Mouse (Mus musculus): Measurements from ENCODE around the gene Abraxas1. TPM values are rescaled to one million over a fixed set of nuclear protein-coding genes. Genes with fewer than 3 reads are reported as not detected.

Abraxas1 gene
- total and polyA plus RNA-seq, 2 experiments from 2014 or later: 7.3 to 8.7 TPM

DNA sequence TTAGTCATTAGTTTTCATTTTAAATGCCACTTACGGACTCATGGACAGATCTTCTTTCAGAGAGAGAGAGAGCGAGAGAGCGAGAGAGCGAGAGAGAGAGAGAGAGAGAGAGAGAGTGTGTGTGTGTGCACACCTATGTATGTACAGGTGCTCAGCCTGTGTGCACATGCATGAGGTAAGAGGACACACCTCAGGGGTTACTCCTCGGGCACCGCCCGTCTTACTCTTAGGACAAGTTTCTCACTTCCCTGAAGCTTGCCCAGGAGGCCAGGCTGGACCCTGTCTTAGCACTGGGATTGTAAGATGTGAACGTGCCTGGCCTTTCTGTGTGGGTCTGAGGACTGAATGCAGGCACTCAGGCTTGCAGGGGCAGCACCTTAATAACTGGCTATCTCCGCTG, 33.2 kb downstream of the Abraxas1 start:
- Histone ChIP-seq H3K9me3 (ENCODE audit: low read length) (no peaks in the 10 kb centered on the region), H3K27me3 (ENCODE audit: insufficient read depth, low read length) (no peaks in the 10 kb centered on the region), H3K4me3 (ENCODE audit: low read depth, low read length) (no peak overlapping the region), H3K4me2 (ENCODE audit: low read depth, low read length, poor library complexity, severe bottlenecking) (no peak overlapping the region), H3K36me3 (ENCODE audit: insufficient read depth, low read length) (peaks cover 71% of the 10 kb centered on the region), H3K4me1 (ENCODE audit: insufficient read depth, low read length) (no peaks in the 10 kb centered on the region), H3K27ac (ENCODE audit: low read depth, low read length) (no peak overlapping the region), H3K9ac (replicated peaks; ENCODE audit: low read length, poor library complexity, severe bottlenecking) (no peak overlapping the region)
- no peak for TF ChIP-seq CTCF (IDR thresholded peaks at IDR 0.05)
- no peak for DNase-seq (ENCODE audit: low spot score)
- WGBS: 91% methylated on average over 9 of the region's 9 CpGs
- no peak for ATAC-seq (ENCODE audit: low FRiP score)

DNA sequence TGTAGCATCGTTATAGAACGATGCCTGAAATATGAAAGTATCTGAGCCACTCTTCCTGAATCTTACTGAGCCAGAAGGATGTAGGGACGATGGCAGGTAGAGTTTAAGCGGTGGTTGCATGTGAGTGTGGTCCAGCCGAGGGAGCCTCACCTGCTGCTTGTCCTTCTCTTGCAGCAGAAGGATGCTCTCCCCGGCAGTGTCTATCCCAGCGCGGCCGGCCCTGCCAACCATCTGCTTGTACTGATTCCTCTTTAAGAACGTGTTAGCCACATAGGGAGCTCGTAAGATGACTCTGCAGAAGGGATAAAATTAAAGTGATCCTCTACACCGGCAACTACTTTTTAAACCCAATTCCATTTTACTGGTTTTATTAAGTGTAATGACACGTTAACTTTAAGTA, 41.8 kb downstream of the Abraxas1 start:
- Histone ChIP-seq H3K9ac (replicated peaks; ENCODE audit: low read length, poor library complexity, severe bottlenecking) (no peak overlapping the region), H3K9me3 (ENCODE audit: low read length) (no peaks in the 10 kb centered on the region), H3K4me2 (ENCODE audit: low read depth, low read length, poor library complexity, severe bottlenecking) (no peak overlapping the region), H3K4me1 (ENCODE audit: insufficient read depth, low read length) (no peaks in the 10 kb centered on the region), H3K36me3 (ENCODE audit: insufficient read depth, low read length) (peaks cover 57% of the 10 kb centered on the region), H3K4me3 (ENCODE audit: low read depth, low read length) (no peak overlapping the region), H3K27ac (ENCODE audit: low read depth, low read length) (no peak overlapping the region), H3K27me3 (ENCODE audit: insufficient read depth, low read length) (no peaks in the 10 kb centered on the region)
- ATAC-seq (ENCODE audit: low FRiP score) (no peak), DNase-seq (ENCODE audit: low spot score) (no peak)
- no peak for TF ChIP-seq CTCF (IDR thresholded peaks at IDR 0.05)
- 98% methylated on average over 13 of the region's 13 CpGs for WGBS

DNA sequence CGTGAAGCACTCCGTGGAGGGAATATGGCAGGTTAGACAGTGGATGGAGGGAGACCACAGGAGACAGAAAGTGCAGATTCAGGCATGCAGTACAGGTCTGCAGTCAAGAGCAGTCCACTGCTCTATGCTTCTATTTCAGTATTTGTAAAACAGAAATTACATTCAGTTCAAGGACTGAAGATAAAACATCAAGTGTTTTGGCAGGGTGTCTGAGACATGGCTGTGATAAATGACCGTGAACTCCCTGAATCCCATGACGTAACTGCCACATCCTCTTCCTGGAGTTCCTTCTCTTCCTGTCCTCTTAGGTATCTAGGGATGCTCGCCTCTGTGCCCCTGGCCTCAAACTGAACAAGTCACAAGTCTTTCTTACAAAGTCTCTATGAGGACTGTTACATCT, 43.9 kb downstream of the Abraxas1 start:
- Histone ChIP-seq H3K4me3 (ENCODE audit: low read depth, low read length) (no peak overlapping the region), H3K36me3 (ENCODE audit: insufficient read depth, low read length) (peaks cover 56% of the 10 kb centered on the region), H3K4me2 (ENCODE audit: low read depth, low read length, poor library complexity, severe bottlenecking) (no peak overlapping the region), H3K27ac (ENCODE audit: low read depth, low read length) (no peak overlapping the region), H3K4me1 (ENCODE audit: insufficient read depth, low read length) (no peaks in the 10 kb centered on the region), H3K9ac (replicated peaks; ENCODE audit: low read length, poor library complexity, severe bottlenecking) (no peak overlapping the region), H3K9me3 (ENCODE audit: low read length) (no peaks in the 10 kb centered on the region), H3K27me3 (ENCODE audit: insufficient read depth, low read length) (no peaks in the 10 kb centered on the region)
- ATAC-seq (ENCODE audit: low FRiP score) (no peak), DNase-seq (ENCODE audit: low spot score) (no peak)
- no peak for TF ChIP-seq CTCF (IDR thresholded peaks at IDR 0.05)
- WGBS: 94% methylated on average over 5 of the region's 5 CpGs

DNA sequence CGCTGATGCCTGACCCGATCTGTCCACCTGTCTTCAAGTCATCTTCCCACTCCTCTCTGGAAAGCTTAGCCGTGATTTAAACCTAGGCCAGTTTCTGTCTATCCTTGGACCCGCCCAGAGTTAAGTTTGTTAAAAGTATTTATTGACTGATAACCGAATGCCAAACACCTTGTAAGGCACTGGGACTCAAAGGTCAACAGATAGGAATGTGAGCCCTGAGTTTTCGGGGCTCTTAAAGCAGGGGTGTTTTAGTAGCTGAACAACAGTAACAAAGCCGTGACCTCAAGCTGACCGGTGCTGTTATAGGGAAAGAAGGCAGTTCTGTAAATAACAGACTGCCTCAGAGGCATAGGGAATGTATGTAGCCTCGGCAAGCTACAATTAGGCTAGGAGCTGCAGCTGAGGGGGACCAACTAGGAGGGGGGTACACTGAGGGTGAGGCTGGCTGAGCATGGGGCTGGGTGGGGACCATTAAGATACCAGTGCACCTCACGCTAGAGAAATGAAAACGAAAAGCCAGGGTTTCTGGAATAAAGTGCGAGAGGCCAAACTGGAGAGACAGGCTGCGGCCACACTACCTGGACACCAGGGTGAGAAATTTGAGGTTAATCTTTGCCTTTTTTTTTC, 44.9 kb downstream of the Abraxas1 start:
- TF ChIP-seq CTCF (IDR thresholded peaks at IDR 0.05): no peak
- H3K4me2 ChIP-seq (ENCODE audit: low read depth, low read length, poor library complexity, severe bottlenecking): no peak overlapping the region
- H3K9ac ChIP-seq (replicated peaks; ENCODE audit: low read length, poor library complexity, severe bottlenecking): no peak overlapping the region
- ATAC-seq (ENCODE audit: low FRiP score): no peak
- H3K36me3 ChIP-seq (ENCODE audit: insufficient read depth, low read length): peaks cover 59% of the 10 kb centered on the region
- WGBS: 96% methylated on average over 13 of the region's 13 CpGs
- DNase-seq (ENCODE audit: low spot score): no peak
- H3K27me3 ChIP-seq (ENCODE audit: insufficient read depth, low read length): no peaks in the 10 kb centered on the region
- H3K9me3 ChIP-seq (ENCODE audit: low read length): no peaks in the 10 kb centered on the region
- no peak overlapping the region for H3K27ac ChIP-seq (ENCODE audit: low read depth, low read length)
- no peak overlapping the region for H3K4me3 ChIP-seq (ENCODE audit: low read depth, low read length)
- H3K4me1 ChIP-seq (ENCODE audit: insufficient read depth, low read length): no peaks in the 10 kb centered on the region

DNA sequence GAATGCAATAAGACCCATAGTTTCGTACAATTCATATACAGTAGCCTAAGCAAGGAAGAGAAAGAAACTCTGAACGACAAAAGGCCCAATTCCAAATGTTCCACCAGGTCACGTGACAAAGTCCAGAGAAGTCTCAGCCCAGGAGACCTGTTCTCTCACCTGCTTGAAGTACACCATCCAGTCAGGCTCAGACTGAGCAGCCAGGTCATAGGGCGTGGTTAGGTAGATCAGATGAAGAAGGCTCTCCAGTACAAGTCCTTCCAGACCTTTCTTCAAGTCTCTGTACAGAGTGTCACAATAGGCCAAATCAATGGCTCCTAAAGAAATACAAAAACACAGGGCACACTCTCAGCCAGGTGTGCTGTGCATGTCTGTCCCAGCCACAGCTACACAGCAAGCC, 49.2 kb downstream of the Abraxas1 start:
- WGBS: 97% methylated on average over 4 of the region's 4 CpGs

DNA sequence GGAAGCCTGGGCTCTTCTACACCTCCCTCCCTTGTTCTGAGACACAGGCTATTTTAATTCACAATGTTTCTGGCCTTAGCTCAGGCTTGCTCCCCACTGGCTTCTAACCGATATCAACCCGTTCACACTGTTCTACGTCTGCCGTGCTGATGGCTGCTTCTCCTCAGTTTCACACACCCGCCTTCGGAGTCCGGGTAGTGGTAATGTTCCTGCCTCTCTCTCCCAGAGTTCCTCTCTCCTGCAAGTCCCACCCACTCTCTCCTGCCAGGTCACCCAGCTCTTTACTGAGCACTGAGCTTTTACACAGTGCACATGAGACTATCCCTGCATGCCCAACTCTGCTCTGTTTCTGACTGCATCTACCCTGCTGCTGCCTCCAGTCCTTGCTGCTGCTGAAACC, 54.7 kb downstream of the Abraxas1 start:
- Histone ChIP-seq H3K9me3 (ENCODE audit: low read length) (no peaks in the 10 kb centered on the region), H3K27me3 (ENCODE audit: insufficient read depth, low read length) (no peaks in the 10 kb centered on the region), H3K4me2 (ENCODE audit: low read depth, low read length, poor library complexity, severe bottlenecking) (no peak overlapping the region), H3K4me1 (ENCODE audit: insufficient read depth, low read length) (no peaks in the 10 kb centered on the region), H3K9ac (replicated peaks; ENCODE audit: low read length, poor library complexity, severe bottlenecking) (no peak overlapping the region), H3K27ac (ENCODE audit: low read depth, low read length) (no peak overlapping the region), H3K4me3 (ENCODE audit: low read depth, low read length) (no peak overlapping the region), H3K36me3 (ENCODE audit: insufficient read depth, low read length) (peaks cover 74% of the 10 kb centered on the region)
- DNase-seq (ENCODE audit: low spot score) (no peak), ATAC-seq (ENCODE audit: low FRiP score) (no peak)
- WGBS: 95% methylated on average over 7 of the region's 7 CpGs
- TF ChIP-seq CTCF (IDR thresholded peaks at IDR 0.05): no peak

More for the DNA sequence above, 49.2 kb downstream of the Abraxas1 start:
- Histone ChIP-seq H3K4me1 (ENCODE audit: insufficient read depth, low read length) (no peaks in the 10 kb centered on the region), H3K4me2 (ENCODE audit: low read depth, low read length, poor library complexity, severe bottlenecking) (no peak overlapping the region), H3K36me3 (ENCODE audit: insufficient read depth, low read length) (peaks cover 66% of the 10 kb centered on the region), H3K27ac (ENCODE audit: low read depth, low read length) (no peak overlapping the region), H3K4me3 (ENCODE audit: low read depth, low read length) (no peak overlapping the region), H3K9me3 (ENCODE audit: low read length) (no peaks in the 10 kb centered on the region), H3K27me3 (ENCODE audit: insufficient read depth, low read length) (no peaks in the 10 kb centered on the region), H3K9ac (replicated peaks; ENCODE audit: low read length, poor library complexity, severe bottlenecking) (no peak overlapping the region)
- DNase-seq (ENCODE audit: low spot score): no peak
- ATAC-seq (ENCODE audit: low FRiP score): no peak
- TF ChIP-seq CTCF (IDR thresholded peaks at IDR 0.05): no peak
